Mouse (Mus musculus) ovary, adult 18-20 months (tissue): ENCODE results near the gene Ppm1a.

Experiments used
- DNase-seq: peaks from one replicate; pipeline ENCODE4 v3.0.0; 2022; ENCODE audit warnings: low spot score, mixed read lengths

Gene Ppm1a

DNA sequence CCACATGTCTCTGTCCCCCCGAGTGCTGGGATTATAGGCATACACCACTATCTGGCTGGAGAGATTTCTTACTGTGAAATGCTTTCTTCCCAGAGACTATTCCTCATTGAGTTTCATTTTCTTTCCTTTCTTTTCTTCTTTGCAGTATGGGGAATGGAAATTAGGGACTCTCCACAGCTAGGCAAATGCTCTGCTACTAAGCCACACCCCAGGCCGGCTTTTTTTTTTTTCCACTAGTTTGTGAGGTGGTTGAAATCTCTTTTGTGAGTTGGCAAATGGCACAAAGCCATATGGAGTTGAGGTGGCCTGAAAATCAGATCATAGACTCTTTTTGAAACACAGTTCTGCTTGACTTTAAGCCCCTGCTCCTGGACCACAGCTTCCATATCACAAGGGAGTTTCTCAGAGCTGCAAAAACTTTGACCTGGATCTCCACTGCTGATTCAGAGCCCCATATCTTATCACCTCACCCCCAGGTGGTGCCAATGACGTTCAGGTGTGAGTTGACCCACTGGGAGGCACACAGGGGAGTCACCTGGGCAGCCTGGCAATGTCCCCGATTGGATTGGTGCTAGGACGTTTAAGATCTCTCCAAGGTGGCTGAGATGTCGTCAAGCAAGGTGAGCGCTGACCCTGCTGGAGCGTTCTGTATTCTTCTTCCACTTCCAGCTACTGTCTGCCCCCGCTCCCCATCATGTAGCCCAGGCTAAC is 71.7 kb downstream of the Ppm1a start:
- DNase-seq = no peak

DNA sequence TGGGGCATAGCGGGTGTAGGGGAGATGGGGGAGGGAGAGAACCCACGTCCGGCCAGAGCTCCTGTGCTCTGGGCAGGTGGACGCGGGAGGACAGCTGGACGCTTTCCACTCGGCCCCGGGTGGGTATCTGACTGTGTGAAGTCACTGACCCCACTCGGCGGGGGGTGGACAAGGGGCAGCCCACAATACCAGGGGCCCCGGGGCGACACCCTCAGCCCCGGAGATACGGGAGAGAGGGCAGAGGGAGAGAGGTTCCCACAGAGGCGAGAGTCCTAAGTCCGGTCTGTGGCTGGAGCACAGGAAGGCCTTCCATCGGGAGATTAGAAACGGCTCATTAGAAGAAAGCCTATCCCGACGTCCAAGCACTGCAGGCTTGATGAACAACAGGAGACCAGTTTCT is 72.5 kb downstream of the Ppm1a start:
- no peak for DNase-seq

DNA sequence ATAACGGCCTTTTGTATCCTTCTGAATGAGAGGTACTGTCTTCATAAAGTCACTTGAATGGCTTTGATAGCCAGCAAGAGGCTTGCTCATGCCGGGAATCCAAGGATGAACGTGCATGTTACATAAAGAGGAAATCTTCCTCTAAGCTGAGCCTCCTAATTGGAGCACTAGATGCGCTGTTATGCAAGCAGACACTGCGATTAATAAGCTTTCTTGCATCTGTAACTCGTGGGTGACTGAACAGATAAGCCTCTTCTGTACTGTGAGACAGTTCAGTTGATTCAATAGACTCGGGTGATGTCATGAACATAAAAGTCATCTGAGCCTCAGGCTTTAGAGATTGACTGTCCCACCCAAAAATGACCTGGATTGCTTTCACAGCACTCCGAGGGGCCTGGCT is 73.1 kb downstream of the Ppm1a start:
- DNase-seq = no peak

DNA sequence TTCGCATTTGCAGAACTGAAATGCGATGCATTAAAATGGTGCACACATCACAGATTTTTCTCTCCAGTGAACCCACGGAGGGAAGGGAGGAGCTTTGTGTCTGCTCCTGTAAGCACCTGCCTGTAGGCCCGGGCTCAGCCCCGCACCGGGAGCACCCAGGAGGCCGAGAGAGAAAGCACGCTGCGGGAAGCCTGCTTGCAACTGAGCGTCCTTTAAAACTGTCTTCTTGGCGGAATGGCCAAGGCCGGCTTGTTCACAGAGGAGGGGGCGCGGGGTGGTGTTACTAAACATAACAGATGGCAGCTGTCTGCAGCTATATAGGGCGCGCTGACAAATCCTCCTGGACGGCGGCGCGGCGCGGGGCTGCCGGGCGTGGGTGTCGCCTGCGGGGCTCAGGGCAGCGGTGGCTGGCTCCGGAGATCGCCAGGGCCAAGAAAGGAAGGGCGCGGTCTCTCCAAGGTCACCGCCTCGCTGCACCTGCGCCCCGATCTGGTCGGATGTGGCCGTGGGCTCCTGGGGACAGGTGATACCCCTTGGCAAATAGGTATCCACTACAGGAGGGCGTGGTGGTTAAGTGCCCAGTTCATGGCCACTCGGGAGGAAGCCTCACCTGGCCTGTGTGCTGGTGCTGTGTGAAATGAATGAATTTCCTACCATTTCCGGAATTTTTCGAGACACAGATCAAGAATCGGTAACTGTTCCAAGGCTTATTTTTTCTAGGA is 74.6 kb downstream of the Ppm1a start:
- DNase-seq = peak; percentile 8

DNA sequence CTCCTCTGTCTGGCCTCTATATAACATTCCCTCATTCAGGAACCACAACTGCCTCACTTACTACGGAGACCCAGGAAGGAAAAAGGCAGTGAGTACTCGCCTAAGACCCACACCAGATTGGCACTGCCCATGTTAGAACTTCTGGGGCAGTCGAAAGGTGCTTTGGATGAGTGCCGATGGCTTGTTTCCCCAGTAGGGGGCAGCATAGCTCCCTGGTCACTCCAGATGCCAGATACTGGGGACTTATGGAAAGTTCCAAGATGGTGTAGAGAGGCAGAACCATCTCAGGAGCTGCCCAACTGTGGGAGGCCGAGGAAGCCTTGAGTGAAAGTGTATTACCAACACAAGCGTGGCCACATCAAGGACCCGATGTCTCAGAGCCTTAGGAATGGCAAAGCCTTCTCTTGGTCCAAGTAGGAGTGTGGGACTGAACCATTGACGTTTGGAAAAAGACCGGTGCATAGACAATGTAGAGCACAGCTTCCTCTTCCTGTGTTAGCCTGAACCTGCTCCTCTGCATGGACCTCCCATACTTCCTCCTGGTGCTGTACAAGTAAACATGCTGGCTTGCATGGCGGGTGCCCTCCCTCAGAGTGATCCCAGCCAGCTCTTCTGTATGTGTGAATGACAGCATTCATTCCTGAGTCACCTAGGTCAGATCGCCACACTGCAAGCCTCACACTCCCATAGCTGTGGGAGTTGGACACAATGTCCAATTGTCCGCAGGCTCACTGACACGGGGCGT is 77.7 kb downstream of the Ppm1a start:
- DNase-seq = no peak

DNA sequence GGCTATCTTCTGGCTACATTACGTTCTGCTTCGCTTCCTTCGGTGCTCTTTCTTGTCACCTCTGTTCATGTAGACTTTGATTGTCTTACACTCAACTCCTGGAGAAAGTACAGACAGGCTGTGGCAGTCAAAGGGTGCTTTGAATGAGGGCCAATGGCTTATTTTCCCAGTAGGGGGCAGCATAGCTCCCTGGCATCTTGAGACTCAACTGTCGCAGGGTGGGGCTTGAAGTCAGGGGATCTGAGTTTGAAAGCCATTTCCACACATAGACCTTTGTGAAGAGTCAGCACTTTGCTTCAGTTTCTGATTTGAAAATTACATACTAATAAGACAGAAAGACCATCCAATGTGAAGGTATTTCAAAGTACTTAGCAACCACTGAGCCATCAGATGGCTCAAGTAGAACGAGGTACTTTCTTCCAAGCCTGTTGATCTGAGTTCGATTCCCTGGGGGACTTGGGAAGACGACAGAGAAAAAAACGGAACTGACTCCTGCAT is 78.3 kb downstream of the Ppm1a start:
- no peak for DNase-seq

DNA sequence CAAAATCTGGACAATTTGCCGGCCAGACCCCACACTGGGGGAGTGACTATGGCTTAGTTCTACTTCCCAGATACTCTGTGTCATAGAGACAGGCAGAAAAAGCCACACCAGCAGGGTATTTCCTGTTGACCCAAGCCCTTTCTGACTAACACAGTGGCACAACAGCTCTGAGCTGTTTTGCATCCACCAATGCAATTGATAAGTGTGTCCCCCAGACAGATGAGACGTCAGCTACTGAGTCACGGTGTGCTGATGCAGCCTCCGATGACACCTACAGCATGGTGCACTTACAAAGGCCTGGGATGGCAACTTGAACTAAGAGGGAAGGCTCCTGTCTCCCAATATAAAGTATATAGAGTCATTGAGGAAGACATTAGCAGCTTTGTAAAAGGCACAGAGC is 80.0 kb downstream of the Ppm1a start:
- no peak for DNase-seq

DNA sequence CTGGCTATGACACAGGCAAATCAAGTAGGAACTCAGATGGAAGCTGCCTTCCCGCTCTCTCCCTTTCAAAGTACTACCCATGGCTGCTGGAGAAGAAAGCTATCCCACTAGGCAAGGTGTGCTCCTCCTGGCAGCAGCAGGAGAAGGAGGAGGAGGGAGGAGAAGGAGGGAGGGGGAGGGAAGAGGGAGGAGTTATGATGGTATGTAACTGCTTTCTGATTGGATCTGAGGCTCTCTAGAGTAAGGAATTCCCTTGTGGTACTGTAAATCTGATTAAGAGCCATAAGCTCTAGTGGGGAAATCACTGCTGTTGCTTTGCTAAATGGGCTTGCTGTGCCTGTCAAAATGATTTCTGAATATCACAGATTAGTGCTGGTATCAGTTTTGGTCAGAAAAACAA is 84.2 kb downstream of the Ppm1a start:
- no peak for DNase-seq

DNA sequence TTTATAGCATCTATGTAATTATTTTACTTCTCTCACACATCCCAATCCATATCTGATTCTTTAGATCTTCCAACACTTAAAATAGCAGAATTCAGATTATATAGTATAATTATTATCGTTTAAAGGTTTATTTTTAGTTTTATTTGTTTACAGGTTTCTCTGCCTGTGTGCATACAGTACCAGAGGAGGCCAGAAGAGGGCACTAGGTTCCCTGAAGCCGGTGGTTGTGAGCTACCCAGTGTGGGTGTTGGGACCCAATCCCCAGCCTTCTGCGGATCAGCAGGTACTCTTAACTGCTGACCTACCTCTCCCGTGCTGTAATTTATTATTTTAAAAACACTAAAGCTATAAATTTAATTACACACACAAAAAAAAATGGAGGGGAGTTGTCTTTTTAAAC is 85.9 kb downstream of the Ppm1a start:
- DNase-seq = no peak

DNA sequence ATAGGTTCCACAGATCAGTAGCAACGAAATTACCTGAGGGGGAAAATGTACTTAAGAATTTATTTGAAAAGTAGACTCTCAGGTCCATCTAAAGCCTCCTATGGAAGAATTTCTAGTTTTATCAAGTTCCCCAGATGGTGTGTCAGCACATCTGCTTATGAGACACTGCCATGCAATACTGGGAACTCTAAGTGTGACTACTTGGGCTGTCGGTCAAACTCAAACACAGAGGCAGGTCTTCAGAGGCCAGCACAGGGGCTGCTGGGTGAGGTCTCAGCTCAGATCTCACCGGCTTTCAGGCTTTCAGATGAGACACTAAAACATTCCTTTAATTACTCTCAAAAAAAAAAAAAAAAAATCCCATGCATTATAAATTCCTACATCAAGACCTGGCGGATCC is 86.3 kb downstream of the Ppm1a start:
- no peak for DNase-seq

DNA sequence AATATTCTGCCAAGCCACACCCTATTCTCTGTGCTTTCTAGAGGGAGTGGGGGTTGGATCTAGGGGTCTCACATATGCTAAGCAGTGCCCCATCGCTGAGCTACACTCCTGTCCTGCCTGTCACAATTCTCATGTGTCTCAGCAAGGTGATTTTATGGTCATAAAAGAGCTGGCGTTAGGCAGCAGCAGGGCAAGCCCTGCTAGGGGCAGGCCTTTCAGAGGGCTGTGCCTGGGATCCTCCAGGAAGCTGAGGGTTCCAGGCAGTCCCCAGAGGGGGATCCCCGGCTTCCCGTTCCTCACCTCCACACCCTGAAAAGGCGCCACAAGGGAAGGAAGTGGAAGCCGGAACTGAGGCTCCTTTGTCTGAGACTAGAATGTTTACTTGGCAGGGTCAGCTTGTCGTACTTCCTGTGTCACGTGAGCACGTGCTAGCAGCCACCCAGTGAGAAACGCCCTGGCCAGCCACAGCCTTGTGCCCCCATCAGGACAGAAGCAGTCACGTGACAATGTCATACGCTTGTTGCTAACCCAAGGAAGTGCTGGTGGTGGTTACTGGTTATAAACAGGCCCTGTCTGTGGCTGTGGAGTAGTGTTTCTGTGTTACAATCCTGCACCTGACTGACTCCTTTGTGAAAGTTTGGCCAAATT is 86.8 kb downstream of the Ppm1a start:
- DNase-seq = peak; percentile 32

DNA sequence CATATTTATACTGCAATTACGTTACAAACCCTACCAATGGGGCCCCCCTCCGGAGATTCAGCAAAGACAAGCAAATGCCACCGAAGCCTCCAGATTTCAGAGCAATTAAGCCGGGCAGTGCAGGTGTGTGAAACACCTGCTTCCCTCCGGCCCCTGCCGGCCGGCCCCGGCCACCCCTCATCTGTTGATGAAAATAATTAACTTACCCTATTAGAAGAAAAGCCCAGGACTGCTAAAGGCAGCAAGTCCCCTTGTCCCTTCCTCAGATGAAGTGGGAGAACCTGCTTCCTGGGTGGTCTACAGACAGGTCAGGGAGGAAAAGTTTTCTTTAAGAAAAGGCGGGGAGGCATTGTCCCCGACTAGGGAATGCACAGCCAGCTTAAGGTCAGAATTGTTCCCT is 88.7 kb downstream of the Ppm1a start:
- no peak for DNase-seq

DNA sequence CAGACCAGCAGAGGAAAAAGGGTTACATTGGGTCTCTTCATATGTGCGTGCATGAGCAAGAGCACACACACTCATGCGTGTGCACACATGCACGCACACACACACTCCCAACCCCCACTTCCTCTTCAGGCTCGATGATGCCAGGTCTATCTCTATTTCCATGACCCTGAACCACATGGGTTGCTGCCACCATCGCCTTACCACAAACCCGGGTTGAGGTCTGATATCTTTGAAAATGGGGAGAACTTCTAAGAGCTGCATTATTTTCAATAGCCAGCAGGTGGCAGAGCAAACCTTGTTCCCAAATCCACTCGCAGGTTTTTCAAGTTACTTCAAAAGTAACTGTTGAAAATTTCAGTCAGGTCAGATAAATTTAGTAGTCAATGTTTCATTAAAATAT is 90.5 kb downstream of the Ppm1a start:
- DNase-seq = no peak
